Mouse (Mus musculus) bone marrow, adult 2 months (tissue): Measurements from ENCODE around the gene Cd27. TPM values are rescaled to one million over a fixed set of nuclear protein-coding genes. Genes with fewer than 3 reads are reported as not detected.
"Not testable (repeated sequence)": the region's sequence is repeated elsewhere in the genome, so short reads cannot be mapped to it uniquely, and the experiment has no call there.

ENCODE experiments used
- H3K27ac ChIP-seq: fragments of 200-500 bp; 2 replicates; pipeline ENCODE4 v1.5.1; 2012; ENCODE audit warnings: low read depth, mild to moderate bottlenecking, control low read depth, inconsistent platforms, low read length; ENCODE audit not compliant: control insufficient read depth, poor library complexity, insufficient read depth
- H3K4me1 ChIP-seq: fragments of 200-500 bp; 2 replicates; pipeline ENCODE4 v1.6.1; 2011; ENCODE audit warnings: low read length; ENCODE audit not compliant: control insufficient read depth, insufficient read depth
- H3K4me3 ChIP-seq: fragments of 200-500 bp; replicated peaks from 2 replicates; pipeline ENCODE3; 2011; ENCODE audit warnings: mild to moderate bottlenecking, low read depth, low read length, control low read depth; ENCODE audit not compliant: control insufficient read depth
- CTCF ChIP-seq: fragments of 200-500 bp; IDR thresholded peaks from 2 replicates; pipeline ENCODE4 v1.5.1; 2011; ENCODE audit warnings: low read length, control low read depth; ENCODE audit not compliant: control insufficient read depth, insufficient read depth
- POLR2A ChIP-seq: fragments of 200-500 bp; IDR thresholded peaks from 2 replicates; pipeline ENCODE4 v1.6.1; 2011; ENCODE audit warnings: low read depth, mild to moderate bottlenecking, control low read depth, low read length, borderline replicate concordance; ENCODE audit not compliant: control insufficient read depth
- WGBS: fragments of 180-500 bp; shearing (Covaris S2); methylation state at CpG from one replicate; pipeline ENCODE4 v1.1.7; 2018; 5-methylcytosine and 5-hydroxymethylcytosine counted together
- polyA plus RNA-seq: library from polyadenylated mRNA; stranded (reverse); fragments of >200 nt; gene quantifications from 2 replicates; pipeline ENCODE4 v1.2.4, GENCODE M21; 2011; ENCODE audit warnings: low replicate concordance; ENCODE audit not compliant: missing spikeins, insufficient read depth, insufficient read length

The Cd27 gene
- polyA plus RNA-seq, 1 experiment, result 7.0 TPM

- TF ChIP-seq CTCF (peak; percentile 95), POLR2A (no peak)
- peak overlapping the region; percentile 4 for H3K4me3 ChIP-seq
- WGBS, result 8% methylated on average over 17 of the region's 17 CpGs
- H3K27ac ChIP-seq, result peak overlapping the region; percentile 79
- no peaks in the 10 kb centered on the region for H3K4me1 ChIP-seq
These were observed 34.8 kb upstream of the Cd27 start for GRCm38 (mm10) chr6:125271455-125272227.

GRCm38 (mm10) chr6:125268799-125269198 lies 32.0 kb upstream of the Cd27 start:
- Histone ChIP-seq H3K4me1 (no peaks in the 10 kb centered on the region), H3K27ac (no peak overlapping the region), H3K4me3 (no peak overlapping the region)
- WGBS, result 79% methylated on average over 6 of the region's 6 CpGs
- TF ChIP-seq POLR2A, result no peak
- TF ChIP-seq CTCF, result no peak

DNA sequence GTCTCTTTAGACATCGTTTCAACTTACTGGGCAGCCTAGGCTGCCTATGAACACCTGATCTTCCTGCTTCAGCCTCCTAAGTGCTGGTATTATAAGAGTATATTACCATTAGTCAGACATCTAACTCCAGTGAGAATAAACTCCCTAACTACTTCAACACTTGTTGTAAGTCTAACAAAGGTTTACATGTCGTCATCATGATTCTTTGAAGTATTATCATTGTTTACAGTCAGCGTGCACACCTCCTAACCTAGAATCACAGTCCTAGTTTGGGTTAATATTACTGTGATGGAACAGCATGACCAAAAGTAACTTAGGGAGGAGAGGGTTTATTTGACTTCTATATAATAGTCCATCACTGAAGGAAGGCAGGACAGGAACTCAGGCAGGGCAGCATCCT lies 30.7 kb upstream of the Cd27 start:
- TF ChIP-seq CTCF (no peak), POLR2A (no peak)
- H3K4me3 ChIP-seq, result no peak overlapping the region
- H3K4me1 ChIP-seq, result no peaks in the 10 kb centered on the region
- H3K27ac ChIP-seq, result no peak overlapping the region
- WGBS, result 75% methylated on average over 3 of the region's 3 CpGs

DNA sequence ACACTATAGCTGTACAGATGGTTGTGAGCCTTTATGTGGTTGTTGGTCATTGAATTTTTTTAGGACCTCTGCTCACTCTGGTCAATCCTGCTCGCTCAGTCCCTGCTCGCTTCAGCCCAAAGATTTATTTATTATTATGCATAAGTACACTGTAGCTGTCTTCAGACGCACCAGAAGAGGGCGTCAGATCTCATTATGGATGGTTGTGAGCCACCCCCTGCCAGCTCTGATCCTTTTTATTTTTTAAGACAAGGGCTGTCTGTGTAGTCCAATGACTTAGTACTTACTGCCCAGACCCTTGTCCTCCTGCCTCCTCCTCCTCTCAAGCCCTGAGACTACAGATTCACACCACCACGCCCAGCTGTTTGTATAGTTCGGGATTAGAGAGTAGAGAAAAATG lies 29.8 kb upstream of the Cd27 start:
- not testable (repeated sequence) for H3K4me1 ChIP-seq, H3K4me3 ChIP-seq, H3K27ac ChIP-seq
- WGBS, result 67% methylated on average over 6 of the region's 6 CpGs

- TF ChIP-seq POLR2A (no peak), CTCF (no peak)
- WGBS, result 81% methylated on average over 13 of the region's 13 CpGs
- no peak overlapping the region for H3K27ac ChIP-seq
These were observed 29.3 kb upstream of the Cd27 start for GRCm38 (mm10) chr6:125266091-125266490.

DNA sequence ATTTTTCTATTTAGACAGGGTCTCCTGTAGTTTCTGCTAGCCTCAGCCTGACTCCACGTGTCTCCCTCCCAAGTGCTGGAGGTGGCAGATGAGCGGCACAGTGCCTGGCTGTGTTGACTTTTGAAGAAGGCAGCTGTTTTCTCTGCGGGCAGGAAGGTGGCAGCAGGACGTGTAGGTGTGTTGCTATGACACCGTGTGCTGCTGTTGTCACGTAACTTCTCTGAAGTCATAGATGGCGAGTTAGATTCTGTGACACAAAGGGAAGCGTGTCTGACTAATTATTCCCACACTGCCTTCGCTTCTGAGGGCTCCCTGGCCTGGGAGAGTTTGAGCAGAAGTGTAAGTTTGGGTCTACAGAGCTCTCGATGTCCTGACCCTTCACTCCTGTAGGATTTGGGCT lies 28.4 kb upstream of the Cd27 start:
- 25% methylated on average over 10 of the region's 10 CpGs for WGBS
- Histone ChIP-seq H3K4me3 (no peak overlapping the region), H3K27ac (no peak overlapping the region), H3K4me1 (no peaks in the 10 kb centered on the region)
- TF ChIP-seq POLR2A (no peak), CTCF (no peak)

More at GRCm38 (mm10) chr6:125266091-125266490, 29.3 kb upstream of the Cd27 start:
- no peak overlapping the region for H3K4me3 ChIP-seq
- no peaks in the 10 kb centered on the region for H3K4me1 ChIP-seq

DNA sequence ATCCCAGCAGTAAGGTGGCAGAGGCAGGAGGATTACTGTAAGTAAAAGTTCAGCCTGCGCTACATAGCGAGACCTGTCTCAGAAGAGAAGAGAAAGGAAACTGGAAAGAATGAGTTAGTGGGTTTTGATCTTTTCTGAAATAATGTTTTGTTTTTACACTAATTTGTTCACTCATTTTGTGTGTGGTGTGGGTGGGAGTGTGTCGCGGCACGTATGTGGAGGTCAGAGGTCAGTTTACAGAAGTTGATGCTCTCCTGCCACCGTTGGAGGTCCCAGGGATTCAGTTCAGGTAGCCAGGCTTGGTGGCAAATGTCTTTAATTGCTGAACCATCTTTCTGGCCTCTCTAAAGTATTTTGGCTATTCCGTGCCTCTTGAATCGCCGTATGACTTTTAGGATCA lies 27.4 kb upstream of the Cd27 start:
- Histone ChIP-seq H3K4me1 (no peaks in the 10 kb centered on the region), H3K4me3 (no peak overlapping the region), H3K27ac (no peak overlapping the region)
- 80% methylated on average over 9 of the region's 9 CpGs for WGBS
- TF ChIP-seq CTCF (no peak), POLR2A (no peak)

DNA sequence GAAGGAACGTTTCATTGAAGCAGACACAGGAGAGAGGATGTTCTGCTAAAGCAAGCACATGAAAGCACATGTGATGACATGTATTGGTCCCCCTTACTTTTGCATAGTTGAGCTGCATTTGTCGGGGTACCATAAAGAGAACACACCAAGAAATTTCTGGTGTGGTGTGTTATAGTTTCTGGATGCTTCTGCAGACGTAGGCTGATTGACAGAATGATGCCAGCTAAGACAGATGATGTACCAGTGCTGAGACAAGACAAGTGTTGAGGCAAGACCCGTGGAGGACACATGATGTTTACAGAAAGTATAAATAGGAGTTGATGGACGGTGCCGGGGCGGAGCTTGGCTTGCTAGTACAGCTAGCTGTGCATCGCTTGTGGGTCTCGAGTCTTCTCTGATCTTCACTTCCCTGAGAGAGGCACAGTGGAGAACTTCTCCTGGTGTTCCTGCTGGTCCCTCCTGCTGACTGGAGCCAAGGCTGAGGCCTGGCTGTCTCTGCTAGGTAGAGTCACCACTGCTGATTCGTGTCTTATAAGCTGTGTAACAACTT lies 23.3 kb upstream of the Cd27 start:
- Histone ChIP-seq H3K27ac (no peak overlapping the region), H3K4me1 (no peaks in the 10 kb centered on the region; the same call in 1 of the 2 replicates), H3K4me3 (no peak overlapping the region)
- WGBS, result 76% methylated on average over 10 of the region's 10 CpGs
- TF ChIP-seq CTCF (no peak), POLR2A (no peak)
